Mouse (Mus musculus) duodenum, adult 2 months (tissue): ENCODE results near the gene Igsf10. TPM values are rescaled to one million over a fixed set of nuclear protein-coding genes. Genes with fewer than 3 reads are reported as not detected.

ENCODE experiments used
- polyA plus RNA-seq: library from polyadenylated mRNA; depleted of rRNA; stranded (reverse); fragments of >200 nt; gene quantifications from 2 replicates; pipeline ENCODE4 v1.2.3, GENCODE M21; 2012; ENCODE audit warnings: low replicate concordance; rRNA removed

Igsf10 gene
- polyA plus RNA-seq: 0.14 and 0.23 TPM in 2 replicates

GRCm38 (mm10) chr3:59344065-59344905 lies at the start of gene Igsf10:
Gene Igsf10 (minus strand): TSS chr3:59344394.

Other genes starting within 250 kb of the Igsf10 start
- gene Gpr171, start 242.6 kb downstream of the Igsf10 start, polyA plus RNA-seq: 0.18 and 0.43 TPM in 2 replicates
- 2.6 and 3.4 TPM in 2 replicates for gene P2ry14, start 190.8 kb downstream of the Igsf10 start, polyA plus RNA-seq
- gene Gpr87, start 149.3 kb downstream of the Igsf10 start, polyA plus RNA-seq: not detected in 2 replicates
- gene P2ry13, start 133.5 kb downstream of the Igsf10 start, polyA plus RNA-seq: 0.20 and 0.71 TPM in 2 replicates
- 0.95 and 1.1 TPM in 2 replicates for gene P2ry12, start 81.5 kb downstream of the Igsf10 start, polyA plus RNA-seq